Mouse (Mus musculus): ENCODE measurements around the gene Kcna5. TPM values are rescaled to one million over a fixed set of nuclear protein-coding genes. Genes with fewer than 3 reads are reported as not detected.
A peak's percentile ranks its signal among the peaks of the same experiment; 100 is the strongest.

The Kcna5 gene
- 0.47 and 0.63 TPM in 2 replicates for polyA plus RNA-seq (2012; rRNA removed)

DNA sequence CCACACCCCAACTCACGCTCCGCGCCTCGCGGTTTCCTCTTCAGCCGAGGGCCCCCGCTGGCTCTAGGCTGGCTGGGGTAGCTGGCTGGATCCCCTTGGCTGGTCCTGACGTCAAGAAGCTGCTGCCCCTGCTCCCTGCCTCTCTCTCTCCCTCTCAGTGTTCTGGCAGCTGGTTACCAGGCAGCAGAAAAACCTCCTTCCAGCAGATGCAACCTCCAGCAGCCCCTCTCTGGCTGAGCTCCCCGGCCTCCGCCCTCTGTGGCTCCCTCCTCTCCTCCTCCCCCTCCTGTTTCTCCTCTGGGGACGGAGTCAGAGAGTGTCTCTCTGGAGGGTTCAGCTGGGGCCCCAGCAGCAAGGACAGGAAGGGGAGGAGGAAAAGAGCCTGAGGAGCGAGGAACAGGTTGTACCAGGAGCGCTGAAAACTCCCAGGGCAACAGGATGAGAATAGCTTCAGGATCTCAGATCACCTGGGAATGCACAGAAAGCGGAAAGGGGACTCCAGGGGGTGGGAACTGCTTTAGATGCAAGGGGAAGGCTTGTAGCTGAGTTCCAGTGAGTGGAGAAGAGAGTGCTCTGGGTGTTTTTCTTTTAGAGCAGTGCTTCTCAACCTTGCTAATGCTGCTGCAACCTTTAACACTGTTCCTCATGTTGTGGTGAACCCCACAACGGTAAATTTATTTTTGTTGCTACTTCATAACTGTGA, at the start of gene Kcna5:
Gene Kcna5 (minus strand): TSS at position 205 of the 703 bp plus-strand sequence.
- Histone ChIP-seq H3K27me3 (ENCODE audit: control insufficient read depth, insufficient read depth, low read length) (no peaks in the 10 kb centered on the region), H3K4me1 (ENCODE audit: control insufficient read depth, insufficient read depth, insufficient read length, low read length) (no peaks in the 10 kb centered on the region), H3K36me3 (ENCODE audit: control insufficient read depth, insufficient read depth, low read length) (no peaks in the 10 kb centered on the region), H3K27ac (ENCODE audit: insufficient read depth, low read depth, low read length) (no peak within 1 kb of the TSS), H3K4me3 (ENCODE audit: low read depth, low read length) (peak within 1 kb of the TSS; percentile 24; the same call in 1 of the 2 replicates)
- TF ChIP-seq CTCF (IDR thresholded peaks at IDR 0.05; ENCODE audit: extremely low read depth, insufficient read length, insufficient replicate concordance, low read depth, low read length) (no peak), POLR2A (IDR thresholded peaks at IDR 0.05; ENCODE audit: low read depth, low read length) (no peak)
- 4% methylated on average over 15 of the region's 15 CpGs for WGBS

GRCm38 (mm10) chr6:126583075-126583474, 47.9 kb upstream of the Kcna5 start:
- TF ChIP-seq CTCF (IDR thresholded peaks at IDR 0.05; ENCODE audit: extremely low read depth, insufficient read length, insufficient replicate concordance, low read depth, low read length), result peak; percentile 58; the same call in 1 of the 2 replicates
- TF ChIP-seq POLR2A (IDR thresholded peaks at IDR 0.05; ENCODE audit: low read depth, low read length), result no peak
- 64% methylated on average over 7 of the region's 7 CpGs for WGBS
- Histone ChIP-seq H3K27ac (ENCODE audit: insufficient read depth, low read depth, low read length) (no peak overlapping the region), H3K27me3 (ENCODE audit: control insufficient read depth, insufficient read depth, low read length) (no peaks in the 10 kb centered on the region), H3K36me3 (ENCODE audit: control insufficient read depth, insufficient read depth, low read length) (no peaks in the 10 kb centered on the region), H3K4me3 (ENCODE audit: low read depth, low read length) (no peak overlapping the region), H3K4me1 (ENCODE audit: control insufficient read depth, insufficient read depth, insufficient read length, low read length) (no peaks in the 10 kb centered on the region)

DNA sequence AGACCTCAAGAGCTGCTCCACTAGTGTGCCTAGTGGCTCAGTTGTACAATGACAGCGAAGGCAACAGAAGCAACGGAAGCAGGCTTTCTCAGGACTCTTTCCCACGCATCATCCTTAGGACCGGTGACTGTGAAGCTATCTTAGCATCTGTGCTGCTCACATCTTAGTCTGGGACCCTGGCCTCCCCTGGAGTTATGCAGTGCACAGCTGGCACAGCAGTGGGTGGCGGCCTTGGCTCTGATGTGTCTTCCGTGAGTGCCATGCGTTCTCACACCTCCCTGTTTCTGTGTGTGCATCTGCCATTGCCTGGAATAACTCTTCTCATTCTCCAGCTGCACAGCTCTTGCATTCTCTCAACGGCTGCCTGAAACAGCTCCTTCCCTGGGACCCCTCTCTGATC, 46.4 kb upstream of the Kcna5 start:
- WGBS, result 68% methylated on average over 8 of the region's 8 CpGs
- Histone ChIP-seq H3K27me3 (ENCODE audit: control insufficient read depth, insufficient read depth, low read length) (no peaks in the 10 kb centered on the region), H3K4me1 (ENCODE audit: control insufficient read depth, insufficient read depth, insufficient read length, low read length) (no peaks in the 10 kb centered on the region)

GRCm38 (mm10) chr6:126580571-126580970, 45.4 kb upstream of the Kcna5 start:
- TF ChIP-seq CTCF (IDR thresholded peaks at IDR 0.05; ENCODE audit: extremely low read depth, insufficient read length, insufficient replicate concordance, low read depth, low read length) (no peak), POLR2A (IDR thresholded peaks at IDR 0.05; ENCODE audit: low read depth, low read length) (no peak)
- H3K4me3 ChIP-seq (ENCODE audit: low read depth, low read length), result no peak overlapping the region
- no peaks in the 10 kb centered on the region for H3K36me3 ChIP-seq (ENCODE audit: control insufficient read depth, insufficient read depth, low read length)
- H3K4me1 ChIP-seq (ENCODE audit: control insufficient read depth, insufficient read depth, insufficient read length, low read length), result no peaks in the 10 kb centered on the region
- no peaks in the 10 kb centered on the region for H3K27me3 ChIP-seq (ENCODE audit: control insufficient read depth, insufficient read depth, low read length)
- 79% methylated on average over 3 of the region's 3 CpGs for WGBS
- H3K27ac ChIP-seq (ENCODE audit: insufficient read depth, low read depth, low read length), result no peak overlapping the region

More for the DNA sequence above, 46.4 kb upstream of the Kcna5 start:
- no peak overlapping the region for H3K27ac ChIP-seq (ENCODE audit: insufficient read depth, low read depth, low read length)
- no peaks in the 10 kb centered on the region for H3K36me3 ChIP-seq (ENCODE audit: control insufficient read depth, insufficient read depth, low read length)
- H3K4me3 ChIP-seq (ENCODE audit: low read depth, low read length), result no peak overlapping the region
- TF ChIP-seq POLR2A (IDR thresholded peaks at IDR 0.05; ENCODE audit: low read depth, low read length) (no peak), CTCF (IDR thresholded peaks at IDR 0.05; ENCODE audit: extremely low read depth, insufficient read length, insufficient replicate concordance, low read depth, low read length) (no peak)

DNA sequence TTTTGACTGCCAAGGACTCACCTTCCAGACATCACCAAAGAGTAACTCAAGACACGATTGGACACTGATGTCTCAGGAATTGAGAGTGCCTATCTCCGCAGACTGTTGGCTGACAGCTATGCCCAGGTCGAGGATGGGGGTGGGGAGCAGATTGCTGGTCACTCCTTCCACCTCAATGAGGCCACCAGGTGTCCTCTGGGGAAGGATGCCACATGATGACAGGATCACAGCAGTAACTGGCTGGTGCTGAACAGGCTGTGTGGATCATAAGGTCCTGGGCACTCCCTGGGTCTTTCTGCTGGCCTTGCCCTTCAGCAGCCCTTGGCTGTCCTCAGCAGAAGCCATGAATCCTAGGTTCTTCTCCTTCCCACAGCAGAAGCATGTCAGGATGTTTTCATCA, 42.2 kb upstream of the Kcna5 start:
- Histone ChIP-seq H3K27ac (ENCODE audit: insufficient read depth, low read depth, low read length) (no peak overlapping the region), H3K4me1 (ENCODE audit: control insufficient read depth, insufficient read depth, insufficient read length, low read length) (no peaks in the 10 kb centered on the region), H3K36me3 (ENCODE audit: control insufficient read depth, insufficient read depth, low read length) (no peaks in the 10 kb centered on the region), H3K27me3 (ENCODE audit: control insufficient read depth, insufficient read depth, low read length) (no peaks in the 10 kb centered on the region), H3K4me3 (ENCODE audit: low read depth, low read length) (no peak overlapping the region)
- WGBS, result 67% methylated on average over 3 of the region's 3 CpGs
- TF ChIP-seq CTCF (IDR thresholded peaks at IDR 0.05; ENCODE audit: extremely low read depth, insufficient read length, insufficient replicate concordance, low read depth, low read length) (no peak), POLR2A (IDR thresholded peaks at IDR 0.05; ENCODE audit: low read depth, low read length) (no peak)

DNA sequence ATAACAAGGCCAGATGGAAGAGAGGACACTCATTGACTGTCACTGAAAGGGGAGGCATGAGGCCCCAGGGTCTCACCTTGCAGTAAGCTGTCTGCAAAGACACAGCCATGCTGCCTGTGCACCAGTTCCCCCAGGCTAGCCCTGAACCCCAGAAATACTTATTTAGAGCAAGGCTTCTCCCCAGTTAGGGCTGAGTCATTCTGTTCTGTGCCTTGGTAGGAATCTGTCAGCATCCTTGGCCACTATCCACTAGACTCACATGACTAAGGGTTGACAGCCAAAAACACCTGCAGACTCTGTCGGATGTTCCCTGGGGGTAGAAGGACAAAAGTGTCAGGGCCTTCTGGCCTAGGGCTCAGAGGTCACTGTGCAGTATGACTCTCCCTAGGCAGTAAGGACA, 41.4 kb upstream of the Kcna5 start:
- Histone ChIP-seq H3K4me1 (ENCODE audit: control insufficient read depth, insufficient read depth, insufficient read length, low read length) (no peaks in the 10 kb centered on the region), H3K36me3 (ENCODE audit: control insufficient read depth, insufficient read depth, low read length) (no peaks in the 10 kb centered on the region), H3K4me3 (ENCODE audit: low read depth, low read length) (no peak overlapping the region), H3K27me3 (ENCODE audit: control insufficient read depth, insufficient read depth, low read length) (no peaks in the 10 kb centered on the region), H3K27ac (ENCODE audit: insufficient read depth, low read depth, low read length) (no peak overlapping the region)
- WGBS, result 55% methylated on average over 1 of the region's 1 CpGs
- TF ChIP-seq CTCF (IDR thresholded peaks at IDR 0.05; ENCODE audit: extremely low read depth, insufficient read length, insufficient replicate concordance, low read depth, low read length), result no peak
- no peak for TF ChIP-seq POLR2A (IDR thresholded peaks at IDR 0.05; ENCODE audit: low read depth, low read length)

DNA sequence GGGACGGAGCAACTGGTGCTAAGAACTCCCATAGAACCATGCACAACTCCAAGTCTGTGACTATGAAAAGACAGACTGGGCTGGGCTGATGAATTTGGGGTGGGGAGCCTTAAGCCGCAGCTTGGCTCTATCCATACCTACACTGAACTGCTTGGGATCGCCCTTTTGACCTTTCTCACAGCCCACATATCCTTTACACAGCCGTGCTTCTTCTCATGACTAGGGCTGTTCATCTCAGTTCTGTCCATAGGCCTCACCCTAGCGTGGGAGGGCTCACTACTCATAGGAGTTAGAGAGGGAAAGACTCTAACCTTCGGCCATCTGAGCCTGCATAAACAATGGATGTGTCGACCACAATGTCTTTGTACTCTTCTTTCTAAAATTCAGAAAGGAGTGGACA, 39.6 kb upstream of the Kcna5 start:
- H3K4me1 ChIP-seq (ENCODE audit: control insufficient read depth, insufficient read depth, insufficient read length, low read length), result no peaks in the 10 kb centered on the region

More for the DNA sequence above, 39.6 kb upstream of the Kcna5 start:
- TF ChIP-seq CTCF (IDR thresholded peaks at IDR 0.05; ENCODE audit: extremely low read depth, insufficient read length, insufficient replicate concordance, low read depth, low read length) (no peak), POLR2A (IDR thresholded peaks at IDR 0.05; ENCODE audit: low read depth, low read length) (no peak)
- Histone ChIP-seq H3K4me3 (ENCODE audit: low read depth, low read length) (no peak overlapping the region), H3K36me3 (ENCODE audit: control insufficient read depth, insufficient read depth, low read length) (no peaks in the 10 kb centered on the region), H3K27ac (ENCODE audit: insufficient read depth, low read depth, low read length) (no peak overlapping the region), H3K27me3 (ENCODE audit: control insufficient read depth, insufficient read depth, low read length) (no peaks in the 10 kb centered on the region)
- WGBS, result 72% methylated on average over 7 of the region's 7 CpGs
